Mouse (Mus musculus) frontal cortex, postnatal 25 days (tissue): ENCODE data around the gene Podn.

Source experiments
- DNase-seq, 2 experiments: peaks; one replicate each; pipeline ENCODE4 v3.0.0; 2022; ENCODE audit warnings: low spot score in 2 of 2

Podn gene

GRCm38 (mm10) chr4:107966416-107967109, 129.7 kb downstream of the Podn start:
- DNase-seq, result no peak
